Mouse (Mus musculus): Measurements from ENCODE around the gene Spata21.

Spata21 gene

DNA sequence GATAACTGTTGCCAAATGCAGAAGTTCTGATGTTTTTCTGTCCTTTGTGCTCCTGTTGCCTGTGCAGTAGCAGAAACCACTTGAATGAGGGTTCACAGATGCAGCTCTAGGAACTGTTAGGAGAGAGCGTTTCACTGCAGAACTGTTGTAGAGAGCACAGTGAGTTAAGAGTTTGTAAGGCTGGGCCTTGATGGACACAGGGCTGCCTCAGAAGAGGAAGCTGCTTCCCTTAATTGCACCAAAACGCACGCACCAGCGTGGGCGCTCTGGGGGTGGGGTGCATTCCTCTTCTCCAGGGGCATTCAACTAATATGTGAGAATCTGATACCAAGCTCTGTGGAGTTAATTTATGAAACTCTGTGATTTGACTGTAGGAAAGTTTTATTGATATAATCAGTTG lies 71.5 kb downstream of the Spata21 start:
- no peak for DNase-seq

DNA sequence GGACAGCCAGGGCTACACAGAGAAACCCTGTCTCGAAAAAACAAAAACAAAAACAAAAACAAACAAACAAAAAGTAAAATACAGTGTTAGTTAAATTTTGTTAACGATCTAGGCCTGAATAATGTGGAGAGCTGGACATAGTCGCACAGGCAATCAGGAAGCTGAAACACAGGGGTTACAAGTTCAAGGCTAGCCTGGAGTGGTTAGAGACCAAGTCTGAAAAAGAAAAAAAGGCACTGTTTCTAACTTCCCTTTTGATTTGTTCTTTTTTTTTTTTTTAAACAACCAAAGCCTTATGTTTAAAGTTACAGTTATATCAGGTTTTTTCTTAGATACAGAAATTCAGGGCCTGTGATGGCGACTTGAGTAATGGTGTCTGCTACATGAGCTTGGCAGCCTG lies 72.1 kb downstream of the Spata21 start:
- no peak for DNase-seq

DNA sequence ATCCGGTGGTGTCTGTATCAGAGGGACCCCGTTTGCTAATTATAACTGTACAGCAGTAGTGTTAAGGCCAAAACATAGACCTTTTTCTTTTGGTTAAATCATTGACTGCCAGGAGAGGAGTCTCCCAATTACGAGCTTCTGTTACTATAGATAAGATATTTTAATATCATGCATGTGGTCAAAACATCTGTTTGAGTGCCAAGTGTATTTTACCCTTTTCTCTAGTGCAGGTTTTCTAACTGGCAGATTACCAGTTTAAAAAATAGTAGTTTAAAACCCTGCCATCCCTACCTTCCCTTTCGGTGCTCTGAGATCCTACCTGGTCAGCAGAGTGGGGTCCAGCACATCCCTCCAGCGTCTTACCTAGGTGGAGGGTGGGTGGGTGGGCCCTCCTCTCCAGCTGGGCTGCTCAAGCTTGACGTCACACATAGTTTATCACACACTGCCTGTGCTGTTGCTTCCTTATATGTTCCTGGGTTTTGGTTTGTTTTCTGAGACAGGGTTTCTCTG lies 73.6 kb downstream of the Spata21 start:
- no peak for DNase-seq

Measured in kidney, postnatal 10 days (tissue).